Mouse (Mus musculus) embryonic fibroblast, embryonic 13.5 days (primary cell): ENCODE measurements around the gene Mrpl21.

ENCODE experiments used
- CTCF ChIP-seq: IDR thresholded peaks from 2 replicates; pipeline ENCODE4 v1.5.1; 2011; ENCODE audit warnings: mild to moderate bottlenecking, control low read depth, low read length, moderate library complexity, borderline replicate concordance; ENCODE audit not compliant: insufficient read depth
- POLR2A ChIP-seq: IDR thresholded peaks from 2 replicates; pipeline ENCODE4 v1.6.1; 2011; ENCODE audit warnings: low read depth, mild to moderate bottlenecking, control low read depth, low read length, moderate library complexity

- no peak for TF ChIP-seq CTCF
- peak; percentile 60 for TF ChIP-seq POLR2A
Measured at GRCm38 (mm10) chr19:3324931-3325711, 42.4 kb downstream of the Mrpl21 start.
